Mouse (Mus musculus): ENCODE measurements around the gene Camk1d. TPM values are rescaled to one million over a fixed set of nuclear protein-coding genes. Genes with fewer than 3 reads are reported as not detected.

The Camk1d gene
- polyA plus RNA-seq, 1 experiment from 2014 or later, result 1.0 TPM

DNA sequence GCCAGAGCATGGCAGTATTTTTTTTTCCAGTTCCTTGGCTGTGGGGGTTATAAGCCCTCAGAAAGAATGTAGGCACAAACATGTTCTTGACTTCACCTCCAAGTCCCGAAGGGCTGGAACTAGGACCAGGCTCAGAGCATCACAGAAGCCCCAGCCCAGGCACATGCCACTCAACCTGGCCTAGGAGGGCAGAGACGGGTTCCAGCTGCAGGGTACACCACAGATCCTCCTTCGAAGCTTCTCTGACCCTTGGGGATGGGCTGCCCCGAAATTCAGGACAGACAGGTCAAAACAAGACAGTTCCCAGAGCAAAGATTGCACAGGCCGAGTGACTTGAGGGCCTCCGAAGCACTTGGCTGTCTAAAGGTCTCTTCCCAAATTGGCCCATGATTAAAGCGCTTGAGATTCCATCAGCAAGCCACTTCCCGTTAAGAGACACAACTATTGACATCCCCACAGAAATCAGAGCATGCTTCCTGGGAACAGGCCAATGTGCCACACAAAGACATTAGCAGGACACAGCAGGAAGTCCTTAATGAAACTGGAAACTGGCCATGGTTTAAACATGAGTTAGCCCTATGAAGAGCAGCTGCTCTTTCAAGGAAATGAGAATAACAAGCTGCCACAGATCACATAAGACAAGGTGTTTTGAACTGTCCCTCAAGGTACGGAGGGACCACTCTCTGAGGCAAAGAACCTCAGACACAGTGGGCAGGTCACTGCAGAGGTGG is 136.8 kb downstream of the Camk1d start:
- H3K9ac ChIP-seq (ENCODE audit: low read depth, low read length), result no peak overlapping the region
- no peak overlapping the region for H3K27ac ChIP-seq (ENCODE audit: low read depth, low read length)
- 74% methylated on average over 9 of the region's 9 CpGs for WGBS
- no peaks in the 10 kb centered on the region for H3K36me3 ChIP-seq (ENCODE audit: control insufficient read depth, insufficient read depth, low read length)
- H3K27me3 ChIP-seq (replicated peaks; ENCODE audit: control insufficient read depth, insufficient read depth, low read length), result no peaks in the 10 kb centered on the region
- H3K4me2 ChIP-seq, result no peak overlapping the region
- no peak overlapping the region for H3K4me3 ChIP-seq (ENCODE audit: low read depth, low read length)
- H3K9me3 ChIP-seq (ENCODE audit: control insufficient read depth, low read length), result no peaks in the 10 kb centered on the region
- ATAC-seq (replicated peaks; ENCODE audit: low FRiP score) (no peak), DNase-seq (ENCODE audit: low spot score) (no peak)
- H3K4me1 ChIP-seq (replicated peaks; ENCODE audit: control insufficient read depth, insufficient read depth, low read length), result no peaks in the 10 kb centered on the region

DNA sequence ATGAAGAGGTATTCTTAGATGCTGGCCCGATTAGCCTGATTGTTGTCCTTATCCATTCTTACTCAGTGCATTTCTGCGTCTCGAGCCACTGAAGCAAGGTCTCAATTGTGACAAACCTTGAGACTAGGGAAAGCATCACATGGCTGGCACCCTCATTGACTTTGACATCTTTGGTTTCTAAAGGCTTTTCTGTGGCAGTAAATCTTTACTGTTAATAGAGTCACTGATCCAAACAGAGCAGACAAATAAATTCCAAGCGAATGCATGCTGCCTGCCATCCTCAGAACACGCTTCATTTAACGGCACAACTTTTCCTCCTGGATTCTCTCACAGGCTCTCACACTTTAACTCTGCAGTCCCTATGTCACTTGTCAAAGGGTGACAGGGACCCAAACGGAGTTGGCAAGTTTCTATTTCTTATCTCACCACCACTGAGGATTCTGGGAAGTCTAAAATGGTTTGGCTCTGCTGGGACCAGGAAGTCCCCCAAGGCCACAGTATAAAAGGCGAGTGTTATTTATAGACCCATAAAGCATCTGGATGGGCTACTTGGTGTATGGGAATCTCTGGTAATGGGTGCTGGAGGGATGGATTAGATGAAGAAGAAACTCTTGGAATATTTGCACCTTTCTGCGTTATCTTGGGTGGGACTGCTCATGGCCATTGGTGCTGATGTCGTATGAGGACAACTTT is 141.9 kb downstream of the Camk1d start:
- no peak for DNase-seq (ENCODE audit: low spot score)
- Histone ChIP-seq H3K27me3 (replicated peaks; ENCODE audit: control insufficient read depth, insufficient read depth, low read length) (no peaks in the 10 kb centered on the region), H3K9ac (ENCODE audit: low read depth, low read length) (no peak overlapping the region), H3K4me1 (replicated peaks; ENCODE audit: control insufficient read depth, insufficient read depth, low read length) (no peaks in the 10 kb centered on the region), H3K4me3 (ENCODE audit: low read depth, low read length) (no peak overlapping the region), H3K9me3 (ENCODE audit: control insufficient read depth, low read length) (no peaks in the 10 kb centered on the region), H3K4me2 (no peak overlapping the region), H3K36me3 (ENCODE audit: control insufficient read depth, insufficient read depth, low read length) (no peaks in the 10 kb centered on the region), H3K27ac (ENCODE audit: low read depth, low read length) (no peak overlapping the region)
- no peak for ATAC-seq (replicated peaks; ENCODE audit: low FRiP score)
- WGBS, result 83% methylated on average over 10 of the region's 10 CpGs

- no peak overlapping the region for H3K4me2 ChIP-seq
- no peak overlapping the region for H3K27ac ChIP-seq (ENCODE audit: low read depth, low read length)
- no peak overlapping the region for H3K9ac ChIP-seq (ENCODE audit: low read depth, low read length)
- WGBS, result 78% methylated on average over 5 of the region's 5 CpGs
- H3K36me3 ChIP-seq (ENCODE audit: control insufficient read depth, insufficient read depth, low read length), result no peaks in the 10 kb centered on the region
- no peaks in the 10 kb centered on the region for H3K27me3 ChIP-seq (replicated peaks; ENCODE audit: control insufficient read depth, insufficient read depth, low read length)
- no peaks in the 10 kb centered on the region for H3K9me3 ChIP-seq (ENCODE audit: control insufficient read depth, low read length)
- H3K4me3 ChIP-seq (ENCODE audit: low read depth, low read length), result no peak overlapping the region
- H3K4me1 ChIP-seq (replicated peaks; ENCODE audit: control insufficient read depth, insufficient read depth, low read length), result no peaks in the 10 kb centered on the region
- ATAC-seq (replicated peaks; ENCODE audit: low FRiP score) (no peak), DNase-seq (ENCODE audit: low spot score) (no peak)
Observed at GRCm38 (mm10) chr2:5566611-5567010, 147.7 kb downstream of the Camk1d start.

DNA sequence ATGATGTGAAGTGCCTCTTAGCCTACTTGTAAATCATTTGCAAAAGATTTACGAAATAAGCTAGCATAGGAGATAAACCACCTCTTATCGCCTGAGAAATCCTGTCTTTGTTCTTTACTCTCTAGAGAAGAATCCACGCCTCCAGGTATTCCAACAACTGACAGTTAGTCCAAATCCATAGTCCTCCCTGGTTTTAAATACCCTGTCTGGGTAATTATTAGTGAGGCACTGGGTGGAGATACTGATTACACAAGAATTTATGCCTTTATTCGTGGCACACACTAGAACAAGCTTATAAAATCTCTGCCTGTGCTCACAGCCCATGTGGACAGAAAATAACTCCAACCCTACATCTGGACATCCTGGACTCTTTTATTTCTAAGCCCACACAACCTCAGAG is 150.6 kb downstream of the Camk1d start:
- no peaks in the 10 kb centered on the region for H3K27me3 ChIP-seq (replicated peaks; ENCODE audit: control insufficient read depth, insufficient read depth, low read length)
- H3K4me3 ChIP-seq (ENCODE audit: low read depth, low read length), result no peak overlapping the region
- DNase-seq (ENCODE audit: low spot score) (no peak), ATAC-seq (replicated peaks; ENCODE audit: low FRiP score) (no peak)
- no peaks in the 10 kb centered on the region for H3K9me3 ChIP-seq (ENCODE audit: control insufficient read depth, low read length)
- H3K4me1 ChIP-seq (replicated peaks; ENCODE audit: control insufficient read depth, insufficient read depth, low read length), result no peaks in the 10 kb centered on the region
- no peak overlapping the region for H3K9ac ChIP-seq (ENCODE audit: low read depth, low read length)
- WGBS, result 74% methylated on average over 4 of the region's 4 CpGs
- H3K4me2 ChIP-seq, result no peak overlapping the region
- H3K27ac ChIP-seq (ENCODE audit: low read depth, low read length), result no peak overlapping the region
- H3K36me3 ChIP-seq (ENCODE audit: control insufficient read depth, insufficient read depth, low read length), result no peaks in the 10 kb centered on the region

GRCm38 (mm10) chr2:5561446-5561845 is 152.9 kb downstream of the Camk1d start:
- 84% methylated on average over 3 of the region's 3 CpGs for WGBS
- ATAC-seq (replicated peaks; ENCODE audit: low FRiP score), result no peak

DNA sequence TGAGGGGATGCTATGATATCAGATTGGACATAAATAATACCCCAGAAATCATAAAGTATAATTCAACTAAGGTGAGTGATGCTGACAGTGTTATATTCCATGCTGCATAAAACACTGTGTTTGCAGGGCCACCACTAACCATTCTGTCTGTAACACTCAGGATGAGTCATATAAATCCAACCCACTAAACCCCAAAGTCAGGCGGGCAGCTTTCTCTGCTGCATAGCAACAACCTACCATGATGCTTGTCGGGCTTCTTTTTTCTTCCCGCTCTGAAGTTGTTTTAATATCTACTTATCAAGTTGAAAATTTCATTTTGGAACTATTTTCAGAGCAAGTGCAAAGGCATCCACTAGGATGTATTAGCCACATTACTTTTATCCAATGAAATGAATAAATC is 161.1 kb downstream of the Camk1d start:
- no peak overlapping the region for H3K9ac ChIP-seq (ENCODE audit: low read depth, low read length)
- no peak for DNase-seq (ENCODE audit: low spot score)

More at GRCm38 (mm10) chr2:5561446-5561845, 152.9 kb downstream of the Camk1d start:
- H3K36me3 ChIP-seq (ENCODE audit: control insufficient read depth, insufficient read depth, low read length), result no peaks in the 10 kb centered on the region
- no peaks in the 10 kb centered on the region for H3K4me1 ChIP-seq (replicated peaks; ENCODE audit: control insufficient read depth, insufficient read depth, low read length)
- H3K9ac ChIP-seq (ENCODE audit: low read depth, low read length), result no peak overlapping the region
- H3K9me3 ChIP-seq (ENCODE audit: control insufficient read depth, low read length), result no peaks in the 10 kb centered on the region
- no peak overlapping the region for H3K4me3 ChIP-seq (ENCODE audit: low read depth, low read length)
- no peak overlapping the region for H3K4me2 ChIP-seq
- no peaks in the 10 kb centered on the region for H3K27me3 ChIP-seq (replicated peaks; ENCODE audit: control insufficient read depth, insufficient read depth, low read length)
- DNase-seq (ENCODE audit: low spot score), result no peak
- H3K27ac ChIP-seq (ENCODE audit: low read depth, low read length), result no peak overlapping the region

GRCm38 (mm10) chr2:5551758-5552255 is 162.5 kb downstream of the Camk1d start:
- H3K4me3 ChIP-seq (ENCODE audit: low read depth, low read length), result no peak overlapping the region
- no peak for ATAC-seq (replicated peaks; ENCODE audit: low FRiP score)
- 89% methylated on average over 5 of the region's 5 CpGs for WGBS
- H3K4me2 ChIP-seq, result no peak overlapping the region
- H3K9ac ChIP-seq (ENCODE audit: low read depth, low read length), result no peak overlapping the region
- H3K27me3 ChIP-seq (replicated peaks; ENCODE audit: control insufficient read depth, insufficient read depth, low read length), result no peaks in the 10 kb centered on the region
- no peaks in the 10 kb centered on the region for H3K36me3 ChIP-seq (ENCODE audit: control insufficient read depth, insufficient read depth, low read length)
- no peaks in the 10 kb centered on the region for H3K9me3 ChIP-seq (ENCODE audit: control insufficient read depth, low read length)
- DNase-seq (ENCODE audit: low spot score), result no peak
- H3K4me1 ChIP-seq (replicated peaks; ENCODE audit: control insufficient read depth, insufficient read depth, low read length), result no peaks in the 10 kb centered on the region
- no peak overlapping the region for H3K27ac ChIP-seq (ENCODE audit: low read depth, low read length)

More for the DNA sequence above, 161.1 kb downstream of the Camk1d start:
- ATAC-seq (replicated peaks; ENCODE audit: low FRiP score), result no peak
- Histone ChIP-seq H3K27me3 (replicated peaks; ENCODE audit: control insufficient read depth, insufficient read depth, low read length) (no peaks in the 10 kb centered on the region), H3K4me3 (ENCODE audit: low read depth, low read length) (no peak overlapping the region), H3K4me1 (replicated peaks; ENCODE audit: control insufficient read depth, insufficient read depth, low read length) (no peaks in the 10 kb centered on the region), H3K4me2 (no peak overlapping the region), H3K27ac (ENCODE audit: low read depth, low read length) (no peak overlapping the region), H3K9me3 (ENCODE audit: control insufficient read depth, low read length) (no peaks in the 10 kb centered on the region), H3K36me3 (ENCODE audit: control insufficient read depth, insufficient read depth, low read length) (no peaks in the 10 kb centered on the region)
- 91% methylated on average over 3 of the region's 3 CpGs for WGBS

DNA sequence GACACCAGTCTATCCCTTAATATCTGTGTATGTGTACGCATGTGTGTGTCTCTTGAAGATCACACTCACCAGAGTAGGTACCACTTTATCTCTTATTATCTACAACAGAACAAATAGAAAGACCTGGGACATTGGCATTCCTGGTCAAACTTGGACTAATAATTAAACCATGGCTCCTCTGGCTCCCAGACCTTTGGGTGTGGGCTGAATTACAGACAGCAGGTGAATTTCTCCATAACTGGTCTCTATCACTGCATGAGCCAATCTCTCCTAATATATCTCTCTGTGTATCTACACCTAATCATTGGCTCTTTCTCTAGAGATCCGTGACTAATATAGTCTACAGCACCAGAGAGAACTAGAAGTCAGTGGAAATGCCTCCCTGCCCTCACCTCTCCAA is 165.0 kb downstream of the Camk1d start:
- Histone ChIP-seq H3K4me2 (no peak overlapping the region), H3K9me3 (ENCODE audit: control insufficient read depth, low read length) (no peaks in the 10 kb centered on the region), H3K27ac (ENCODE audit: low read depth, low read length) (no peak overlapping the region), H3K4me1 (replicated peaks; ENCODE audit: control insufficient read depth, insufficient read depth, low read length) (no peaks in the 10 kb centered on the region), H3K27me3 (replicated peaks; ENCODE audit: control insufficient read depth, insufficient read depth, low read length) (no peaks in the 10 kb centered on the region), H3K36me3 (ENCODE audit: control insufficient read depth, insufficient read depth, low read length) (no peaks in the 10 kb centered on the region), H3K9ac (ENCODE audit: low read depth, low read length) (no peak overlapping the region), H3K4me3 (ENCODE audit: low read depth, low read length) (no peak overlapping the region)
- ATAC-seq (replicated peaks; ENCODE audit: low FRiP score) (no peak), DNase-seq (ENCODE audit: low spot score) (no peak)
- WGBS, result 78% methylated on average over 2 of the region's 2 CpGs

DNA sequence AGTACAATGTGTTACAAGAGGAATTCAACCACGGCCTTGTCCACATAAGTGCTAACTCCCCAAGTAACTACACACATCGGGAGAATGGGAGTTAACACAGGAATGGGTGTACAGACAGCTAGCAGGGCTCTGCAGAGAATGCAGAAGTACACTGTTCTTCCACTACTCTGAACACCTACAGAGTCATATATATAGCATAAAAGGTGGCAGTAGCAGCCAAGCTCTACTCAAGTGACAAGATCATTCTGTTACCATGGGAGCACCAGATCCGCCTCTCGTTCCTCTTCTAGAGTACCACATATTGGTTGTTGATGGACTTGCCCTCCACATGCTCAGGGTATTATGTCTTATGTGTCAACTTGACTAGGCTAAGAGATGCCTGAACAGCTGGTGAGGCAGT is 165.4 kb downstream of the Camk1d start:
- Histone ChIP-seq H3K4me1 (replicated peaks; ENCODE audit: control insufficient read depth, insufficient read depth, low read length) (no peaks in the 10 kb centered on the region), H3K9ac (ENCODE audit: low read depth, low read length) (no peak overlapping the region), H3K36me3 (ENCODE audit: control insufficient read depth, insufficient read depth, low read length) (no peaks in the 10 kb centered on the region), H3K4me2 (no peak overlapping the region), H3K9me3 (ENCODE audit: control insufficient read depth, low read length) (no peaks in the 10 kb centered on the region), H3K4me3 (ENCODE audit: low read depth, low read length) (no peak overlapping the region), H3K27me3 (replicated peaks; ENCODE audit: control insufficient read depth, insufficient read depth, low read length) (no peaks in the 10 kb centered on the region), H3K27ac (ENCODE audit: low read depth, low read length) (no peak overlapping the region)
- WGBS, result 86% methylated on average over 4 of the region's 4 CpGs
- no peak for DNase-seq (ENCODE audit: low spot score)
- no peak for ATAC-seq (replicated peaks; ENCODE audit: low FRiP score)

Data from liver, embryonic 11.5 days (tissue).